Mouse (Mus musculus): ENCODE measurements around the gene Gadd45b. TPM values are rescaled to one million over a fixed set of nuclear protein-coding genes. Genes with fewer than 3 reads are reported as not detected.

Gadd45b gene
- polyA plus RNA-seq, 1 experiment from 2014 or later: 17.1 TPM

DNA sequence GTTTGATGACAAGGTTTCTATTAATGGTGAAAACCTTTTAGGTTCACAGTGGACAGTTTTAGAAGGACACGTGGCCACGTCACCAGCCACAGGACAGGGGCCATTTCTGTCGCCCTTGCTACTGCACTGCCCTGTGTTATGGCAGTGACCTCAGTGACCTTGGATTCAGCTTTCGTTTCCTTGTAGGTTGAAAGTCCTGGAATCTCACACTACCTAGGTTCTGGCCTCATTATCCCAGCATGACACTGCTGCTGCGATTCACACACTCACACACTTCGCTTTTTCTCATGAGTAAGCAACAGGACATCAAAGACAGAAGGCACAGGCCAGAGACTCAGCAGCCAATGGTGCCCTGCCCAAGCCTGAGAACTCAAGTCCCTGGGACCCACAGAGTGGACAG lies 27.0 kb downstream of the Gadd45b start:
- Histone ChIP-seq H3K4me1 (peaks cover 51% of the 10 kb centered on the region), H3K27ac (peak overlapping the region; percentile 65; the same call in 1 of the 2 replicates), H3K36me3 (no peaks in the 10 kb centered on the region), H3K9me3 (no peaks in the 10 kb centered on the region), H3K4me3 (no peak overlapping the region), H3K27me3 (ENCODE audit: insufficient read depth, poor library complexity, severe bottlenecking) (peaks cover 8% of the 10 kb centered on the region; the same call in 1 of the 2 replicates)
- DNase-seq (ENCODE audit: low spot score): no peak
- WGBS: 65% methylated on average over 6 of the region's 6 CpGs

DNA sequence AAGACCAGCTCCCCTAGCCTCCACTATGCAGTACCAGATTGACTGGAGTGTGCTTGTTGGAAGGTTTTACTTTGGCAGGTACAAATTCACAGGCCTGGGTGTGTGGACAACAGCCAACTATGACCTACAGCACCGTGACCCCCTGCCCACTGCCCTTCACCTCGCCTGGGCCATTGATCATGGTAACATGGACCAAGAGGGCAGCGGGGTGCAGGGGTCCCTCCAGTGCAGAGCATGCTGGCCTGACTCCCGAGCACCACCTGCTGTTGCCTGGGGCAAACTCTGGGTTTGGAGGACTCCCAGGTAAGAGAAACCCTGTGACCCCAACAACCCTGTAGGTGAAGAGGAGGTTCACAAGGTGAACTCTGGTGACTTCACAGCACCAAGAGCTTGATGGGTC lies 27.9 kb downstream of the Gadd45b start:
- H3K36me3 ChIP-seq: no peaks in the 10 kb centered on the region
- H3K4me3 ChIP-seq: no peak overlapping the region
- no peak overlapping the region for H3K27ac ChIP-seq
- peaks cover 56% of the 10 kb centered on the region for H3K4me1 ChIP-seq
- peaks cover 4% of the 10 kb centered on the region; the same call in 1 of the 2 replicates for H3K27me3 ChIP-seq (ENCODE audit: insufficient read depth, poor library complexity, severe bottlenecking)
- WGBS: 76% methylated on average over 4 of the region's 4 CpGs
- no peaks in the 10 kb centered on the region for H3K9me3 ChIP-seq
- no peak for DNase-seq (ENCODE audit: low spot score)

GRCm38 (mm10) chr10:80958979-80959637 lies 29.2 kb downstream of the Gadd45b start:
- no peak for DNase-seq (ENCODE audit: low spot score)
- WGBS: 82% methylated on average over 5 of the region's 5 CpGs
- no peaks in the 10 kb centered on the region for H3K9me3 ChIP-seq
- H3K4me1 ChIP-seq: peaks cover 66% of the 10 kb centered on the region
- 0 out of 2 replicates have a peak overlapping the region, but pooled peaks have one; percentile 18 for H3K27ac ChIP-seq
- no peak overlapping the region for H3K4me3 ChIP-seq
- H3K36me3 ChIP-seq: no peaks in the 10 kb centered on the region
- H3K27me3 ChIP-seq (ENCODE audit: insufficient read depth, poor library complexity, severe bottlenecking): no peaks in the 10 kb centered on the region

DNA sequence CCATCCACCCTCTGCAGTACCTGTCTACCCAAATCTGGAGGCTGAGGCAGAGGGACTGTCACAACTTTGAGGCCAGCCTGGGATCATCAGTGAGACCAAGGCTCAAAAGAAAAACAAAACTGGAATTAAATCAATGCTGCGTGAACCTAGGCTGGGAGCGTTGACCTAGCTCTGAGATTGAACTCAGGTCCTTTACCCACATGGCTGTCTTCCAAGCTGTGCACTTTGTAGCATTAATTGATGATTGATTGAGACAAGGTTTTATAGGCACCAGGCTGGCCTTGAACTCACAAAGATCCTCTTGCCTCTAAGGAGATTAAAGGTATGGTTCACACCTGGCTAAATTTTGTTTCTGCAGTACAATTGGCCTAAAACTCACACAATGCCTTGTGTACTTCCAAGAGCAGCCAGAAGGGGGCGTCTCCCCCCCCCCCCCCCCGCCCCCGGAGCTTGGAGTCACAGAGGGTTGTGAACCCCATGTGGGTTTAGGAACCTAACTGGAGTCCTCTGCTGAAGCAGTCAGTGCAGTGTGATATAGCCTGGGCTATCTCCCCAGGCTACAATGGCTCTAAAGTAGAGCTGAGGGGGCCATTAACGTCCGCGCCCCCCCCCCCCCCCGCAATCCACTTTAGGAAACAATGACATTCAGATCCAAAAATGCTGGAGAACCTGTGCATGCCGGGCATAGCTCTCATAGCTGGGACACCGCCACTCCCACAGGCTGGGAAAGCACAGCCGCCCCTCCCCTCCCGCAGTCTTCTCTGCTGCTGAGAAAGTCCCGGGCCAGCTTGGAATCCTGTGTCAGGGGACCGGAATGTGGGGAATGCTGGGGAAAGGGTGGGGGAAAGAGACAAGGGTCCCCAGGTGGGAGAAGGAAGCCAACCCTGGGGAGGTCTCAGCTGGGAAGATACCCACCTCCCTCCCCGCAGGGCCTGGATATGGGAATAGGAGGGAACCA lies 31.0 kb downstream of the Gadd45b start:
- peak; percentile 89 for DNase-seq (ENCODE audit: low spot score)
- Histone ChIP-seq H3K36me3 (no peaks in the 10 kb centered on the region), H3K9me3 (no peaks in the 10 kb centered on the region), H3K27ac (peak overlapping the region; percentile 80), H3K27me3 (ENCODE audit: insufficient read depth, poor library complexity, severe bottlenecking) (no peaks in the 10 kb centered on the region), H3K4me3 (peak overlapping the region; percentile 37), H3K4me1 (peaks cover 59% of the 10 kb centered on the region)
- WGBS: 12% methylated on average over 16 of the region's 16 CpGs

DNA sequence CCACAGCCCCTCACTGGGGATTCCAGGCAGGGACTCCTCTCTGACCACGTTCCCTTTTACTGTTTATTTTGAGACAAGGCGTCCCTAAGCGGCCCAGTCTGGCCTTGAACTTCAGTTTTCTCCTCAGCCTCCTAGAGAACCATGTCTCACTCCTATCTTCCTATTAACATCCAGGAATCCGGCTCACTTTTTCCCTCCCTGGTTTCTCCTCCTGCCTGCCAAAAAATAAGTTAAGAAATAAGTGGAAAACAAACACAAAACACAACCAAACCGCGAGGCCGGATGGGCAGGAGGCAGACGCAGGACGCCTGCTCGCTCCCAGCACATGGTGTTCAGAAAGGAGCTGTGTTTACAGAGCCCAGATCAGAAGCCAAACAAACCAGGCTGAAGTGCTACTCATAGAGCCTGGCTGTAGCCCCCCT lies 32.2 kb downstream of the Gadd45b start:
- Histone ChIP-seq H3K4me1 (peaks cover 60% of the 10 kb centered on the region), H3K36me3 (no peaks in the 10 kb centered on the region), H3K27me3 (ENCODE audit: insufficient read depth, poor library complexity, severe bottlenecking) (no peaks in the 10 kb centered on the region), H3K4me3 (no peak overlapping the region), H3K9me3 (no peaks in the 10 kb centered on the region), H3K27ac (peak overlapping the region; percentile 80)
- 49% methylated on average over 10 of the region's 10 CpGs for WGBS
- DNase-seq (ENCODE audit: low spot score): no peak

DNA sequence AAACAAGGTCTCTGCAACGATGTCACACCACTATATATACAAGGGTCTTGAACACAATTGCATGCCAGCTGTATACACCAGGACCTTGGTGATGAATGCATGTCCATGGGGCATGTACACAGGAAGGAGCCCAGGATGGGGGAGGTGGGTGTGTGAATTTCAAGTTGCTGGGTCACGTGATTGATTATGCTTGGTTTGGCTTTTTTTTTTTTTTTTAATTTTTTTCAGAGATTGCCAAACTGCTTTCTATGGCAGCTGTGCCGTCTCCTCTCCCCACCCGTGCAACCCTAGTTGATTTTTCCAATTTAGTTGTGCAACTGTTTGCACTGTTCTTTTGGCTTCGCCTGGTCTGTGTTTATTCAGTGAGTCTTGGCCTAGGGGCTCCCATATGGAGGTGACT lies 32.7 kb downstream of the Gadd45b start:
- Histone ChIP-seq H3K27me3 (ENCODE audit: insufficient read depth, poor library complexity, severe bottlenecking) (no peaks in the 10 kb centered on the region), H3K36me3 (no peaks in the 10 kb centered on the region), H3K4me1 (peaks cover 65% of the 10 kb centered on the region), H3K4me3 (0 out of 2 replicates have a peak overlapping the region, but pooled peaks have one; percentile 4), H3K27ac (peak overlapping the region; percentile 85), H3K9me3 (no peaks in the 10 kb centered on the region)
- DNase-seq (ENCODE audit: low spot score): no peak
- WGBS: 81% methylated on average over 5 of the region's 5 CpGs

- Histone ChIP-seq H3K4me3 (peak overlapping the region; percentile 6; the same call in 1 of the 2 replicates), H3K4me1 (peaks cover 65% of the 10 kb centered on the region), H3K27me3 (ENCODE audit: insufficient read depth, poor library complexity, severe bottlenecking) (no peaks in the 10 kb centered on the region), H3K9me3 (no peaks in the 10 kb centered on the region), H3K27ac (peak overlapping the region; percentile 85), H3K36me3 (no peaks in the 10 kb centered on the region)
- DNase-seq (ENCODE audit: low spot score): no peak
- 38% methylated on average over 12 of the region's 12 CpGs for WGBS
These were observed 33.4 kb downstream of the Gadd45b start for GRCm38 (mm10) chr10:80963031-80963975.

- H3K4me1 ChIP-seq: peaks cover 54% of the 10 kb centered on the region
- H3K36me3 ChIP-seq: no peaks in the 10 kb centered on the region
- H3K4me3 ChIP-seq: no peak overlapping the region
- 28% methylated on average over 12 of the region's 12 CpGs for WGBS
- no peak overlapping the region for H3K27ac ChIP-seq
- no peaks in the 10 kb centered on the region for H3K27me3 ChIP-seq (ENCODE audit: insufficient read depth, poor library complexity, severe bottlenecking)
- no peaks in the 10 kb centered on the region for H3K9me3 ChIP-seq
- DNase-seq (ENCODE audit: low spot score): no peak
These were observed 36.4 kb downstream of the Gadd45b start for GRCm38 (mm10) chr10:80966296-80966695.

DNA sequence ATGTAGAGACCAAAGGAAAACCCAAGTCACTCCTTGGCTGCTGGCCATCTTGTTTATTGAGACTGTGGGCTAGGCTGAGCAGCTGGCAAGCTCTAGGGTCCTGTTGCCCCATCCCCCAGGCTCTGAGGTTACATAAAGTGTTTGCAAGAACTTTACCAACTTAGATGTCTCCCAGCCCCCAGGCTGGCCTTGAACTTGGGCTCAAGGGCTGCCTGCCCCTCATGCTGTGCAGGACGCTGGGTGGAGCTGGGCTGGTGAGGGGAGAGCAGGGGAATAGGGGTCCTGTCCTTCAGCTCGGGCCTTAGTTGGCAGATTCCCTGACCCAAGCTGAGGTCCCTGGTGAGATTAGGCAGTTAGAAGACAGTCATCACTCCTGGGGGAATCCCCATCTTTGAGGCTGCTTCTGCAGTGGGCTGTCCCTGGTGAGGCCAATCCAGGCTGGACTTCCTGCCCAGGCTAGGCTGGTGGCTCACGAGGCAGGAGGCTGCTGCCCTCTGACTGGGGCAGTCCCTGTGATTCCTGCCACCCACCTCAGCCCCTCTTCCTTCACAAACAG lies 37.3 kb downstream of the Gadd45b start:
- WGBS: 55% methylated on average over 3 of the region's 3 CpGs
- H3K36me3 ChIP-seq: no peaks in the 10 kb centered on the region
- H3K4me3 ChIP-seq: no peak overlapping the region
- peak overlapping the region; percentile 17; the same call in 1 of the 2 replicates for H3K27ac ChIP-seq
- H3K27me3 ChIP-seq (ENCODE audit: insufficient read depth, poor library complexity, severe bottlenecking): no peaks in the 10 kb centered on the region
- no peaks in the 10 kb centered on the region for H3K9me3 ChIP-seq
- DNase-seq (ENCODE audit: low spot score): no peak
- peaks cover 54% of the 10 kb centered on the region for H3K4me1 ChIP-seq

DNA sequence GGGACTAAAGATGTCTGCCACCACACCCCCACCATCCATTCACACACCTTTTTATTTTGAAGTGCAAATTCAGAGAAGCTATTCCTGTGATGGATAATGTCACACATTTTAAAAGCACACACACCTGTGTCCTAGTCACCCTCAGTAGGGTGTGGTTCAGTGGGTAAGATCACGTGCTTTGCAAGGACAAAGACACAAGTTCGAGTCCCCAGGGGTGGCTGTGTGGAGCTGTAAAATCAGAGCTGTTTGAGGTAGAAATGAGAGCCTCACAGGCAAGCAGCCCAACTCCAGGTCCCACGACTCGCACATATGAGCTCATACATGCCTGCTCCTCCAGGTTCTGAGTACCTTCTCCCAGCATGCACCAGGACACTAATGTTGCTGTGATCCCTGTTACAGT lies 38.2 kb downstream of the Gadd45b start:
- Histone ChIP-seq H3K9me3 (no peaks in the 10 kb centered on the region), H3K4me3 (no peak overlapping the region), H3K36me3 (no peaks in the 10 kb centered on the region), H3K27me3 (ENCODE audit: insufficient read depth, poor library complexity, severe bottlenecking) (no peaks in the 10 kb centered on the region), H3K27ac (no peak overlapping the region), H3K4me1 (peaks cover 54% of the 10 kb centered on the region)
- DNase-seq (ENCODE audit: low spot score): no peak
- 77% methylated on average over 4 of the region's 4 CpGs for WGBS

GRCm38 (mm10) chr10:80969298-80969697 lies 39.4 kb downstream of the Gadd45b start:
- no peak overlapping the region for H3K4me3 ChIP-seq
- peaks cover 45% of the 10 kb centered on the region for H3K4me1 ChIP-seq
- WGBS: 72% methylated on average over 3 of the region's 3 CpGs

DNA sequence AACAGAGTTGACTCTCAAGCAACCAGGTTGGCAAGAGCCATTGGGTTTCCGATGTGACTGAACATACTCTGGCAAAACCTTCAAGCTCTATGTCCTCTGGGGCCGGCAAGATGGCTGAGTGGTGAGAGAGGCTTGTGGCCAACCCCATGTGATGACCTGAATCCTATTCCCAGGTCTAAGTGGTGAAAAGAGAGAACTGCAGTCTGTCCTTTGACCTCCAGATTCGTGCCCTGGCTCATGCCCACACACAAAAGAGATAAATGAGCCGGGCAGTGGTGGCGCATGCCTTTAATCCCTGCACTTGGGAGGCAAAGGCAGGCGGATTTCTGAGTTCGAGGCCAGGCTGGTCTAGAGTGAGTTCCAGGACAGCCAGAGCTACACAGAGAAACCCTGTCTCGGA lies 40.3 kb downstream of the Gadd45b start:
- 81% methylated on average over 8 of the region's 8 CpGs for WGBS
- no peak for DNase-seq (ENCODE audit: low spot score)
- Histone ChIP-seq H3K9me3 (no peaks in the 10 kb centered on the region), H3K4me3 (no peak overlapping the region), H3K27ac (no peak overlapping the region), H3K27me3 (ENCODE audit: insufficient read depth, poor library complexity, severe bottlenecking) (no peaks in the 10 kb centered on the region), H3K36me3 (no peaks in the 10 kb centered on the region), H3K4me1 (peaks cover 38% of the 10 kb centered on the region)

More at GRCm38 (mm10) chr10:80969298-80969697, 39.4 kb downstream of the Gadd45b start:
- no peak for DNase-seq (ENCODE audit: low spot score)
- Histone ChIP-seq H3K27me3 (ENCODE audit: insufficient read depth, poor library complexity, severe bottlenecking) (no peaks in the 10 kb centered on the region), H3K27ac (no peak overlapping the region), H3K9me3 (no peaks in the 10 kb centered on the region), H3K36me3 (no peaks in the 10 kb centered on the region)

All from heart, embryonic 10.5 days (tissue).